Mouse (Mus musculus): Measurements from ENCODE around the gene 4921509C19Rik. TPM values are rescaled to one million over a fixed set of nuclear protein-coding genes. Genes with fewer than 3 reads are reported as not detected.

4921509C19Rik gene
- not detected in 2 replicates for polyA plus RNA-seq (2012; rRNA removed)

GRCm38 (mm10) chr2:151476053-151476452, at the start of gene 4921509C19Rik:
Gene 4921509C19Rik (minus strand): TSS chr2:151476153.

GRCm38 (mm10) chr2:151494035-151494803, 18.3 kb upstream of the 4921509C19Rik start, which contains the start of gene Nsfl1c:
Gene Nsfl1c (plus strand): TSS chr2:151494182.

Other genes with a start within 250 kb of the 4921509C19Rik start
- gene Nsfl1c, start 18.0 kb upstream of the 4921509C19Rik start, polyA plus RNA-seq (2012; rRNA removed), result 9.6 and 14.5 TPM in 2 replicates
- 37.2 and 41.1 TPM in 2 replicates for gene Fkbp1a, start 66.3 kb upstream of the 4921509C19Rik start, polyA plus RNA-seq (2012; rRNA removed)
- gene Sdcbp2, start 96.5 kb upstream of the 4921509C19Rik start, polyA plus RNA-seq (2012; rRNA removed), result 119 and 133 TPM in 2 replicates
- 1.1 and 1.7 TPM in 2 replicates for gene Snph, start 156.4 kb upstream of the 4921509C19Rik start, polyA plus RNA-seq (2012; rRNA removed)
- gene Rad21l, start 192.4 kb upstream of the 4921509C19Rik start, polyA plus RNA-seq (2012; rRNA removed), result not detected in 2 replicates
- gene Tmem74b, start 225.9 kb upstream of the 4921509C19Rik start, polyA plus RNA-seq (2012; rRNA removed), result 0.06 and 0.12 TPM in 2 replicates

All from stomach, adult 2 months (tissue).